Mouse (Mus musculus) liver, embryonic 11.5 days (tissue): ENCODE data around the gene Ddx58. TPM values are rescaled to one million over a fixed set of nuclear protein-coding genes. Genes with fewer than 3 reads are reported as not detected.
A peak's percentile ranks its signal among the peaks of the same experiment; 100 is the strongest.

Experiments
- ATAC-seq: fragments of 200-750 bp; cut with Nextera tagmentation; replicated peaks from 2 replicates; pipeline ENCODE4 v1.8.0; 2017; ENCODE audit warnings: moderate number of reproducible peaks, mild to moderate bottlenecking, moderate TSS enrichment, moderate library complexity; ENCODE audit not compliant: low FRiP score
- DNase-seq: peaks from one replicate; pipeline ENCODE4 v3.0.0-alpha.2; 2017; ENCODE audit warnings: low spot score
- H3K27ac ChIP-seq: fragments of 300-500 bp; sonication (generic); 2 replicates; pipeline ENCODE4 v1.5.1; 2014; ENCODE audit warnings: mild to moderate bottlenecking, low read depth, low read length, control low read depth
- H3K27me3 ChIP-seq: fragments of 300-500 bp; sonication (generic); replicated peaks from 2 replicates; pipeline ENCODE4 v1.6.1; 2014; ENCODE audit warnings: low read length, mixed read lengths; ENCODE audit not compliant: control insufficient read depth, insufficient read depth
- H3K36me3 ChIP-seq: fragments of 300-500 bp; sonication (generic); 2 replicates; pipeline ENCODE4 v1.6.1; 2014; ENCODE audit warnings: mild to moderate bottlenecking, low read length, moderate library complexity, mixed read lengths; ENCODE audit not compliant: control insufficient read depth, insufficient read depth
- H3K4me1 ChIP-seq: fragments of 300-500 bp; sonication (generic); replicated peaks from 2 replicates; pipeline ENCODE4 v1.6.1; 2014; ENCODE audit warnings: low read length, mixed read lengths; ENCODE audit not compliant: control insufficient read depth, insufficient read depth
- H3K4me2 ChIP-seq: fragments of 300-500 bp; sonication (generic); 2 replicates; pipeline ENCODE4 v1.6.1; 2014; ENCODE audit warnings: mild to moderate bottlenecking, control low read depth, moderate library complexity
- H3K4me3 ChIP-seq: fragments of 300-500 bp; sonication (generic); 2 replicates; pipeline ENCODE4 v1.5.1; 2014; ENCODE audit warnings: low read depth, low read length, control low read depth
- H3K9ac ChIP-seq: fragments of 300-500 bp; sonication (generic); 2 replicates; pipeline ENCODE4 v1.6.1; 2014; ENCODE audit warnings: low read depth, low read length, control low read depth
- H3K9me3 ChIP-seq: fragments of 300-500 bp; sonication (generic); 2 replicates; pipeline ENCODE4 v1.6.1; 2016; ENCODE audit warnings: low read length, inconsistent platforms, mixed read lengths; ENCODE audit not compliant: control insufficient read depth
- WGBS: fragments of 180-500 bp; shearing (Covaris S2); extraction: QIAGEN DNeasy Blood & Tissue Kit; methylation state at CpG from one replicate; pipeline ENCODE4 v1.1.7; 2014; 5-methylcytosine and 5-hydroxymethylcytosine counted together
- polyA plus RNA-seq: library from polyadenylated mRNA; unstranded; fragments of >200 nt; fragmentation: Nextera tagmentation; extraction: Ambion mirVana; gene quantifications from 2 replicates; pipeline ENCODE4 v1.2.1, GENCODE M21; 2014

The Ddx58 gene
- polyA plus RNA-seq, 1 experiment from 2014 or later = 2.9 TPM

DNA sequence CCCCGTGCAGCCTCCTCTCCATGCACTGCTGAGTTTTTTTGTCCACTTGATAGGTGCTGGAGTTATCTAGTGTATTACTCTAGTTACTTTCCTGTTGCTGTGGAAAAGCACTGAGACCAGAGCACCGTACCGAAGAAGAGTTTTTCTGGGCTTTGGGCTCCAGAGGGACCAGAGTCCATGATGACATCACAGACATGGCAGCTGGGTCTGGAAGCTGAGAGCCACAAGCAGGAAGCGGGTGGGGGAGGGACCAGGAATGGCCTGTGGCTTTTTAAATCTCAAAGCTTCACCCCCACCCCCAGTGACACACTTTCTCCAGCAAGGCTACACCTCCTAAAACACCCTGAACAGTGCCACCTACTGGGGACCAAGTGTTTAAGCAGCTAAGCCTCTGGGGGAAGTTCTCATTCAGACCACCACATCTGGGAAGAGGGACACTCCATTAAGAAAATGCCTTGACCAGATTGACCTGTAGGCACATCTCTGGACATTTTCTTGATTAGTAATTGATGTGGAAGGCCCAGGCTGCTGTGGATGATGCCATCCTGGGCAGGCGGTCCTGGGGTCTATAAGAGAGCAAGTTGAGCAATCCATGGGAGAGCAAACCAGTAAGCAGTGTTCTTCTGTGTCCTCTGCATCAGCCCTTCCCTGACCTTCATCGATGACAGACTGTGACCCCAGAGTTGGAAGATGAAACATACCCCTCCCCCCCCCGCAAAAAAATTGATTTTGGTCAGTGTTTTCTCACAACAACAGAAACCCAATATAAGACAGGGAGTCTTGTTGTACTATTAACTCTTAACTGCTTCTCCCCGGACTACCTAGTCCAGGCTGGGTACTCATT, 78.8 kb downstream of the Ddx58 start:
- DNase-seq (no peak), ATAC-seq (no peak; the same call in 1 of the 2 replicates)
- Histone ChIP-seq H3K4me1 (peaks cover 13% of the 10 kb centered on the region), H3K9me3 (no peaks in the 10 kb centered on the region; the same call in none of the 2 replicates), H3K9ac (no peak overlapping the region), H3K36me3 (no peaks in the 10 kb centered on the region), H3K4me2 (no peak overlapping the region), H3K27ac (no peak overlapping the region), H3K4me3 (no peak overlapping the region), H3K27me3 (no peaks in the 10 kb centered on the region)
- 90% methylated on average over 8 of the region's 8 CpGs for WGBS

DNA sequence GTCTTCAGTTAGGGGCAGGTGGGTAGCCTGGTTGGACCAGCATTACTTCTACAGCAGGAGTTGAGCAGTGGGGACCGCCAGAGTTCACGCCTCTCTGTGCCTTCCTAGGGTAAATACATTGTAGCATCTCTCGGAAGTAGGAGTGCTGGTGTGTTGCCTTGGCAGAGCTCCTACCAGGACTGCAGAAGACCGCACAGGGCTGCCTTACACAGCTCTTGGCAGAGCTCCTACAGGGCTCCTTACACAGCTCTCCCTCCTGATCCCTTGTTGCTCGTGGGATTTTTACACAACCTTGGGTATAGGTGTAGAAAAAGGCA, 81.4 kb downstream of the Ddx58 start:
- ATAC-seq (no peak), DNase-seq (no peak)
- Histone ChIP-seq H3K9ac (no peak overlapping the region), H3K27ac (no peak overlapping the region), H3K27me3 (no peaks in the 10 kb centered on the region), H3K4me3 (no peak overlapping the region), H3K36me3 (no peaks in the 10 kb centered on the region), H3K9me3 (no peaks in the 10 kb centered on the region; the same call in none of the 2 replicates), H3K4me1 (peaks cover 13% of the 10 kb centered on the region), H3K4me2 (no peak overlapping the region)
- WGBS = 83% methylated on average over 5 of the region's 5 CpGs

DNA sequence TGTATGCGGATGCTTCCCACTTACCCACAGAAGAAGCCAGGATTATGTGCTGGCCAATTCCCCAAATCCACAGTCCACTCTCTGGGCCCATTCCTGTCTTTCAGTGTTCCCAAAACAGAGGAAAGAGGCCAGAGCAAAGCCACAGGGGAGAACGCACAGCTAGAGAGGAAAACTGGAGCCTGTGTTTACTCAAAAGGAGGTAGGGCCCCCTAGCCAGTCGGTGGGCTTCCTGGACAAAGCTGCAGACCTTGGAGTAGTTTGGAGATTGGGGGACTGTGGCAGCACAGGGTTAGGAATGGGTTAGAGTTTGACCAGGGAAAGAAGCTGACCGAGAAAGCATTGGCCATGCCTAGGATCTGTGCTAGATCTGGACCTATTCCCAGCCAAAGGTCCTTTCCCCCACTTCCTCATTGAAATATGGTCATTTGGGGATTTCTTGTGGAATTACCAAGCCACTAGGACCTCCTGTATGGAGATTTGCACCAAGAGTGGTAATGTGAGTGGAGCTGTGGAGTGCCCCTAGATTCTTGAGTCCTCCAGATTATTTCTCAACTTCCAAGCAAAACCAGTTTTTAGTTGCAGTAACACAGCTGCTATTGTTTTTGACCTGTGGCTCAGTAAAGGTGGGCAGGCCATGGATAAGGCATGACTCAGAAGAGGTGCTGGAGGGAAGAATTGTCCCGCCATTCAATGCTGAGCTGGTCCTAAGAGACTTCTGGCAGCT, 82.0 kb downstream of the Ddx58 start:
- no peaks in the 10 kb centered on the region for H3K27me3 ChIP-seq
- no peak for DNase-seq
- H3K9me3 ChIP-seq = no peaks in the 10 kb centered on the region; the same call in none of the 2 replicates
- 73% methylated on average over 5 of the region's 5 CpGs for WGBS
- peaks cover 13% of the 10 kb centered on the region for H3K4me1 ChIP-seq
- no peak overlapping the region for H3K4me3 ChIP-seq
- H3K4me2 ChIP-seq = no peak overlapping the region
- H3K36me3 ChIP-seq = no peaks in the 10 kb centered on the region
- ATAC-seq = no peak
- H3K9ac ChIP-seq = no peak overlapping the region
- H3K27ac ChIP-seq = no peak overlapping the region

DNA sequence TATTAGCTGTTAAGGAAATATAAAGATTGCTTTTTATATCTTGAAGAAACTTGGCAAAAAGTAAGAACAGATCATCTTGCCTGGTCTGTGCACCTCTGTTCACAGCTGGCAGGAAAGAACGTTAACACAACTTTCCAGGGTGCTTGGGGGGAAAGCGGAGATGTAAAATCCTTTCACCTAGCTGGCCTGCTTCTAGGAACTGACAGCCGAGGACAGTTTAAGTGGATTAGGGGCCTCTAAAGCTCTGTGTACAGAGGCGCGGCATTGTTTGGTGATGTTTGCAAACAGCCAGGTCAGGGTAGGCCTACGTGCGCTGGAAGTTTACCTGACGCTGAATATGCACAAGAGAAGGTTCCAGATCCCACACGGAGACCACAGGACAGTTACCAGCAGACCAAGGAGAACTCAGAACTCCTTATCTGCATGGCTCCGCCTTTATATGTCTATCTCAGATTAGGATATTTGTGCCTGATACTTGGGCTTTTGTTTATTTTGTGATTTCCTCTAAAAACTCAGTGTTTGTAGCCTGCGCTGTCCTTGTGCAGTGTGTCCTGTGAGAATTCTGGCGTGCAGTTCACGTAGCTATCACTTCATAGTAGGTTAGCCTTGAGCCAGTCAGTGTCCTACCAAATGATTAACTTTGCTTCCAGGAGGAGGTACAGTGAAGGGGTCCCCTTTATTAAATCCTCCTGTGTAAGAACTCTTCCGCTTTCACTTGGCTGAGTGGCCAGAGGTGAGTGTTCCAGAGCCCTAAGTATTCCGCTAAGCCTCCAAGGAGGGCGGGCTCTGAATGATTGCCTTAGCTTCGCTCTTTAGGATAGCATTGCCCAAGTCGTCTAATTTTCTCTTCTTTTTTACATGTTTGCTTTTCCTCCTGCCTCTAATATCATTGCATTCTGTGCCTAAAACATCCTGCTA, 82.8 kb downstream of the Ddx58 start:
- Histone ChIP-seq H3K27me3 (no peaks in the 10 kb centered on the region), H3K27ac (peak overlapping the region; percentile 11; the same call in 1 of the 2 replicates), H3K36me3 (no peaks in the 10 kb centered on the region), H3K4me1 (peaks cover 13% of the 10 kb centered on the region), H3K4me3 (no peak overlapping the region), H3K9me3 (no peaks in the 10 kb centered on the region; the same call in none of the 2 replicates), H3K9ac (no peak overlapping the region), H3K4me2 (no peak overlapping the region; the same call in 1 of the 2 replicates)
- 73% methylated on average over 18 of the region's 18 CpGs for WGBS
- ATAC-seq = 0 out of 2 replicates have a peak, but pooled peaks have one; percentile 1
- DNase-seq = no peak

DNA sequence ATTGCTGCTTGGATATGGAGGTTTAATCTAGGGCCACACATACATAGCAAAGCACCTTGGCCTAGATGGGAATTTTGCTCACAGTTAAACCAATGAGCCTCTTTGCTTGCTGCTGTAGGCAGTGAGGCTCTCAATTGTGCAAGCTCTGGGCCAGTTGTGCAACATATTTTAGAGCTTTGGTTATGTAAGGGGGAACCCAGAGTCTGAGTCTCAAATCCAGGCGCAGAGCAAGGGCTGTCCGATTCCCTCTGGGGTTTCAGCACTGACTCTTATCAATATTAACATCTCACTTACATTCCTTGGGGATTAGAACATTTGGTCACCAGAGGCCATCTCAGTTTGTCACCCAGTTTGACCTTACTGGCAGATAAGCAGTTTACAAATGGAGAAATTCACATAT, 83.5 kb downstream of the Ddx58 start:
- no peak for DNase-seq
- H3K9ac ChIP-seq = no peak overlapping the region
- no peaks in the 10 kb centered on the region; the same call in none of the 2 replicates for H3K9me3 ChIP-seq
- H3K4me2 ChIP-seq = no peak overlapping the region
- ATAC-seq = peak; percentile 42
- no peaks in the 10 kb centered on the region for H3K36me3 ChIP-seq
- 55% methylated on average over 2 of the region's 2 CpGs for WGBS
- H3K4me1 ChIP-seq = peaks cover 13% of the 10 kb centered on the region
- H3K4me3 ChIP-seq = no peak overlapping the region
- H3K27ac ChIP-seq = no peak overlapping the region
- H3K27me3 ChIP-seq = no peaks in the 10 kb centered on the region

DNA sequence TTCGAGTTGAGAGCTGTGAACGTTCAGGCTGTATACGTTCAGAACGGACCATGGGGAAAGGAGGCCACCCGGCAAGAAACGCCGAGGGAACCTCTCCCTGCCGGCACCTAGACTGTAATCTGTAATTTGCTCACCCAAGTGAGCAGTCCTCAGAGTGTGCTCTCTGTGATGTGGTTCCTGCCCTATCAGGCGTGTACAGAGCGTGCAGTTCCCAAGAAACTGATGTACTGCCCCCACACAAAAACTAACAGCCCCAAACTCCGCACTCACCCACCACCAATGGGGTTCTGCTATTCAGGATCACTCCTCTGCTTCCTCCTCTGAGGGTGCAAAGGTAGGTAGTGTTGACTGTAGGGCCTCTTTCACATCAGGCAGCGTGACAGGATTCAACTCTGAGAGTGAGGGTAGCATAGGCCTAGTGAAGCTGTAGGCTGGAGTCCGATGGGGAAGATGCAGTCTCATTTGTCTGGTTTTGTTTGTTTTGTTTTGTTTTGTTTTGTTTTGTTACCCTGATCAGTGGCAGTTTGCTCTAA, 84.1 kb downstream of the Ddx58 start:
- Histone ChIP-seq H3K4me1 (peaks cover 13% of the 10 kb centered on the region), H3K9ac (no peak overlapping the region), H3K9me3 (no peaks in the 10 kb centered on the region; the same call in none of the 2 replicates), H3K4me3 (no peak overlapping the region), H3K4me2 (no peak overlapping the region), H3K27ac (no peak overlapping the region), H3K27me3 (no peaks in the 10 kb centered on the region), H3K36me3 (no peaks in the 10 kb centered on the region)
- WGBS = 84% methylated on average over 13 of the region's 13 CpGs
- DNase-seq (no peak), ATAC-seq (no peak)

DNA sequence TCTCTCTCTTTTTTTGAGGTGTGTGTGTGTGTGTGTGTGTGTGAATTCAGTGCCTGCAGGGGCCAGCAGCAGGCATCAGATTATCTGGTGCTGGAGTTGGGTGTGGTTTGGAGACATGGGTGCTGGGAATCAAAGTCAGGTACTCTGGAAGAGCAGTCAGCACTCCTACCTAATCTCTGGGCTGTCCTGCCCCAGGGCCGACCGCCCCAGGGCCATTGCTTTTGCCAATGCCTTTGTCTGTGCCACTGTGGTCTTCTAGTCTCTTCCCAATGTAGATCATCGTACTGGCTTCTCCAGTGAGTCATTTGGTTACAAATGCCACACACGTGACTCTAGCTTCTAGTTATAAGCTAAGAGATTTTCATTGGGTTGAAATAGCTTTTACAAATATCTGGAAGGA, 84.9 kb downstream of the Ddx58 start:
- 90% methylated on average over 4 of the region's 4 CpGs for WGBS
- no peak overlapping the region for H3K4me2 ChIP-seq
- H3K4me1 ChIP-seq = peaks cover 13% of the 10 kb centered on the region
- H3K9me3 ChIP-seq = no peaks in the 10 kb centered on the region
- no peaks in the 10 kb centered on the region for H3K36me3 ChIP-seq
- no peak overlapping the region for H3K27ac ChIP-seq
- H3K27me3 ChIP-seq = no peaks in the 10 kb centered on the region
- no peak overlapping the region for H3K4me3 ChIP-seq
- H3K9ac ChIP-seq = no peak overlapping the region
- no peak for ATAC-seq
- no peak for DNase-seq
